Mouse (Mus musculus) lung, embryonic 14.5 days (tissue): Measurements from ENCODE around the gene Antxr2. TPM values are rescaled to one million over a fixed set of nuclear protein-coding genes. Genes with fewer than 3 reads are reported as not detected.

ENCODE experiments used
- ATAC-seq: fragments of 200-750 bp; cut with Nextera tagmentation; 2 replicates; pipeline ENCODE4 v1.8.0; 2017; ENCODE audit warnings: mild to moderate bottlenecking, moderate TSS enrichment, moderate library complexity; ENCODE audit not compliant: insufficient read depth
- DNase-seq: peaks from one replicate; pipeline ENCODE4 v3.0.0-alpha.2; 2015
- H3K27ac ChIP-seq: fragments of 300-500 bp; sonication (generic); 2 replicates; pipeline ENCODE4 v1.5.1; 2014; ENCODE audit warnings: low read depth, mild to moderate bottlenecking, moderate library complexity
- H3K27me3 ChIP-seq: fragments of 300-500 bp; sonication (generic); 2 replicates; pipeline ENCODE4 v1.6.1; 2014; ENCODE audit warnings: low read length, control low read depth; ENCODE audit not compliant: insufficient read depth
- H3K36me3 ChIP-seq: fragments of 300-500 bp; sonication (generic); 2 replicates; pipeline ENCODE4 v1.6.1; 2014; ENCODE audit warnings: control low read depth; ENCODE audit not compliant: insufficient read depth
- H3K4me1 ChIP-seq: fragments of 300-500 bp; sonication (generic); 2 replicates; pipeline ENCODE4 v1.6.1; 2014; ENCODE audit warnings: antibody characterized with exemption, control low read depth; ENCODE audit not compliant: insufficient read depth
- H3K4me2 ChIP-seq: fragments of 300-500 bp; sonication (generic); 2 replicates; pipeline ENCODE4 v1.6.1; 2014; ENCODE audit warnings: mild to moderate bottlenecking
- H3K4me3 ChIP-seq: fragments of 300-500 bp; sonication (generic); 2 replicates; pipeline ENCODE4 v1.5.1; 2014; ENCODE audit warnings: low read depth, low read length
- H3K9ac ChIP-seq: fragments of 300-500 bp; sonication (generic); 2 replicates; pipeline ENCODE4 v1.6.1; 2014
- H3K9me3 ChIP-seq: fragments of 300-500 bp; sonication (generic); 2 replicates; pipeline ENCODE4 v1.6.1; 2016; ENCODE audit warnings: low read depth, low read length, control low read depth
- CTCF ChIP-seq: IDR thresholded peaks from 2 replicates; pipeline ENCODE4 v1.5.1; 2016; ENCODE audit warnings: antibody characterized with exemption, low read depth
- WGBS: fragments of 180-500 bp; shearing (Covaris S2); extraction: QIAGEN DNeasy Blood & Tissue Kit; methylation state at CpG from one replicate; pipeline ENCODE4 v1.1.7; 2014; 5-methylcytosine and 5-hydroxymethylcytosine counted together
- polyA plus RNA-seq: library from polyadenylated mRNA; unstranded; fragments of >200 nt; fragmentation: Nextera tagmentation; extraction: Ambion mirVana; gene quantifications from 2 replicates; pipeline ENCODE4 v1.2.1, GENCODE M21; 2014

Gene Antxr2
- polyA plus RNA-seq = 35.1 and 36.5 TPM in 2 replicates

- Histone ChIP-seq H3K4me3 (peak within 1 kb of the TSS; percentile 74), H3K9me3 (no peaks in the 10 kb centered on the region), H3K27ac (peak within 1 kb of the TSS; percentile 93), H3K4me2 (peak within 1 kb of the TSS; percentile 71), H3K4me1 (peaks cover 2% of the 10 kb centered on the region; the same call in 1 of the 2 replicates), H3K27me3 (no peaks in the 10 kb centered on the region), H3K36me3 (peaks cover 6% of the 10 kb centered on the region), H3K9ac (peak within 1 kb of the TSS; percentile 85)
- DNase-seq (peak; percentile 84), ATAC-seq (peak; percentile 87)
- TF ChIP-seq CTCF = no peak
- 2% methylated on average over 58 of the region's 58 CpGs for WGBS
Measured at GRCm38 (mm10) chr5:98030902-98031641, at the start of gene Antxr2. Gene Antxr2, minus strand, starts transcription at chr5:98031043.

GRCm38 (mm10) chr5:98076612-98077011 is 45.8 kb upstream of the Antxr2 start:
- ATAC-seq = no peak
- WGBS = 42% methylated on average over 3 of the region's 3 CpGs
- Histone ChIP-seq H3K4me1 (no peaks in the 10 kb centered on the region), H3K27ac (no peak overlapping the region), H3K9ac (no peak overlapping the region), H3K36me3 (no peaks in the 10 kb centered on the region), H3K4me2 (no peak overlapping the region), H3K4me3 (no peak overlapping the region), H3K9me3 (no peaks in the 10 kb centered on the region), H3K27me3 (no peaks in the 10 kb centered on the region)
- TF ChIP-seq CTCF = no peak
- DNase-seq = peak; percentile 5

GRCm38 (mm10) chr5:98069191-98069590 is 38.3 kb upstream of the Antxr2 start:
- Histone ChIP-seq H3K9ac (no peak overlapping the region), H3K27me3 (no peaks in the 10 kb centered on the region), H3K4me3 (no peak overlapping the region), H3K4me1 (no peaks in the 10 kb centered on the region), H3K9me3 (no peaks in the 10 kb centered on the region), H3K27ac (no peak overlapping the region), H3K36me3 (no peaks in the 10 kb centered on the region), H3K4me2 (no peak overlapping the region)
- ATAC-seq (no peak), DNase-seq (no peak)
- 51% methylated on average over 4 of the region's 4 CpGs for WGBS
- TF ChIP-seq CTCF = no peak

- Histone ChIP-seq H3K4me2 (no peak overlapping the region), H3K27me3 (no peaks in the 10 kb centered on the region), H3K4me3 (no peak overlapping the region), H3K4me1 (no peaks in the 10 kb centered on the region), H3K9ac (no peak overlapping the region), H3K36me3 (no peaks in the 10 kb centered on the region), H3K27ac (no peak overlapping the region), H3K9me3 (no peaks in the 10 kb centered on the region)
- DNase-seq (no peak), ATAC-seq (no peak)
- no peak for TF ChIP-seq CTCF
- 90% methylated on average over 6 of the region's 6 CpGs for WGBS
Measured at GRCm38 (mm10) chr5:98055275-98055674, 24.4 kb upstream of the Antxr2 start.

GRCm38 (mm10) chr5:98054834-98055233 is 24.0 kb upstream of the Antxr2 start:
- H3K4me2 ChIP-seq = no peak overlapping the region
- H3K27me3 ChIP-seq = no peaks in the 10 kb centered on the region
- H3K36me3 ChIP-seq = no peaks in the 10 kb centered on the region
- no peak overlapping the region for H3K4me3 ChIP-seq
- TF ChIP-seq CTCF = no peak
- H3K9me3 ChIP-seq = no peaks in the 10 kb centered on the region
- H3K27ac ChIP-seq = no peak overlapping the region
- no peak overlapping the region for H3K9ac ChIP-seq
- H3K4me1 ChIP-seq = no peaks in the 10 kb centered on the region
- WGBS = 89% methylated on average over 1 of the region's 1 CpGs
- DNase-seq (no peak), ATAC-seq (no peak)

GRCm38 (mm10) chr5:98034928-98035327 is 4.1 kb upstream of the Antxr2 start:
- H3K9me3 ChIP-seq = no peaks in the 10 kb centered on the region
- DNase-seq = no peak
- H3K27me3 ChIP-seq = no peaks in the 10 kb centered on the region
- H3K36me3 ChIP-seq = no peaks in the 10 kb centered on the region
- peaks cover 2% of the 10 kb centered on the region; the same call in 1 of the 2 replicates for H3K4me1 ChIP-seq
- TF ChIP-seq CTCF = no peak
- 82% methylated on average over 2 of the region's 2 CpGs for WGBS
- no peak overlapping the region for H3K4me2 ChIP-seq
- H3K9ac ChIP-seq = no peak overlapping the region
- no peak overlapping the region for H3K27ac ChIP-seq
- H3K4me3 ChIP-seq = no peak overlapping the region
- ATAC-seq = no peak

- no peak overlapping the region for H3K9ac ChIP-seq
- no peak overlapping the region for H3K4me3 ChIP-seq
- DNase-seq (no peak), ATAC-seq (no peak)
- no peaks in the 10 kb centered on the region for H3K9me3 ChIP-seq
- WGBS = 54% methylated on average over 2 of the region's 2 CpGs
- no peaks in the 10 kb centered on the region for H3K27me3 ChIP-seq
- peaks cover 2% of the 10 kb centered on the region; the same call in 1 of the 2 replicates for H3K4me1 ChIP-seq
- H3K36me3 ChIP-seq = no peaks in the 10 kb centered on the region
- TF ChIP-seq CTCF = no peak
- H3K4me2 ChIP-seq = no peak overlapping the region
- no peak overlapping the region for H3K27ac ChIP-seq
Measured at GRCm38 (mm10) chr5:98034207-98034606, 3.4 kb upstream of the Antxr2 start.
